Mouse (Mus musculus): ENCODE measurements around the gene Gm32802. TPM values are rescaled to one million over a fixed set of nuclear protein-coding genes. Genes with fewer than 3 reads are reported as not detected.
"Not testable (repeated sequence)": the region's sequence is repeated elsewhere in the genome, so short reads cannot be mapped to it uniquely, and the experiment has no call there.

Gm32802 gene
- polyA plus RNA-seq, 1 experiment from 2014 or later, result not detected

- H3K9ac ChIP-seq (ENCODE audit: low read depth, low read length); H3K4me1 ChIP-seq (replicated peaks; ENCODE audit: control insufficient read depth, insufficient read depth, low read length); DNase-seq (ENCODE audit: low spot score); H3K36me3 ChIP-seq (ENCODE audit: control insufficient read depth, insufficient read depth, low read length); ATAC-seq (replicated peaks; ENCODE audit: low FRiP score); H3K27me3 ChIP-seq (replicated peaks; ENCODE audit: control insufficient read depth, insufficient read depth, low read length); H3K4me2 ChIP-seq; H3K4me3 ChIP-seq (ENCODE audit: low read depth, low read length); H3K27ac ChIP-seq (ENCODE audit: low read depth, low read length); H3K9me3 ChIP-seq (ENCODE audit: control insufficient read depth, low read length): not testable (repeated sequence)
- WGBS, result no CpG with 5 or more reads among the region's 4 CpGs
These were observed 19.6 kb downstream of the Gm32802 start for GRCm38 (mm10) chr10:118278069-118278468.

GRCm38 (mm10) chr10:118282565-118282964 is 24.1 kb downstream of the Gm32802 start:
- not testable (repeated sequence) for ATAC-seq (replicated peaks; ENCODE audit: low FRiP score); H3K27me3 ChIP-seq (replicated peaks; ENCODE audit: control insufficient read depth, insufficient read depth, low read length); H3K4me3 ChIP-seq (ENCODE audit: low read depth, low read length); H3K4me1 ChIP-seq (replicated peaks; ENCODE audit: control insufficient read depth, insufficient read depth, low read length); H3K9ac ChIP-seq (ENCODE audit: low read depth, low read length); H3K36me3 ChIP-seq (ENCODE audit: control insufficient read depth, insufficient read depth, low read length); H3K4me2 ChIP-seq; DNase-seq (ENCODE audit: low spot score); H3K27ac ChIP-seq (ENCODE audit: low read depth, low read length); H3K9me3 ChIP-seq (ENCODE audit: control insufficient read depth, low read length)
- WGBS, result 70% methylated on average over 7 of the region's 7 CpGs

- WGBS, result 78% methylated on average over 3 of the region's 5 CpGs
- not testable (repeated sequence) for ATAC-seq (replicated peaks; ENCODE audit: low FRiP score); H3K9me3 ChIP-seq (ENCODE audit: control insufficient read depth, low read length); DNase-seq (ENCODE audit: low spot score); H3K4me2 ChIP-seq; H3K27ac ChIP-seq (ENCODE audit: low read depth, low read length); H3K4me1 ChIP-seq (replicated peaks; ENCODE audit: control insufficient read depth, insufficient read depth, low read length); H3K27me3 ChIP-seq (replicated peaks; ENCODE audit: control insufficient read depth, insufficient read depth, low read length); H3K9ac ChIP-seq (ENCODE audit: low read depth, low read length); H3K36me3 ChIP-seq (ENCODE audit: control insufficient read depth, insufficient read depth, low read length); H3K4me3 ChIP-seq (ENCODE audit: low read depth, low read length)
These were observed 24.5 kb downstream of the Gm32802 start for GRCm38 (mm10) chr10:118283016-118283415.

GRCm38 (mm10) chr10:118294938-118295337 is 36.5 kb downstream of the Gm32802 start, which contains the start of gene Iltifb:
Iltifb (minus strand) TSS chr10:118295038.
- no peaks in the 10 kb centered on the region for H3K4me1 ChIP-seq (replicated peaks; ENCODE audit: control insufficient read depth, insufficient read depth, low read length)
- H3K9ac ChIP-seq (ENCODE audit: low read depth, low read length), result no peak within 1 kb of the TSS
- H3K4me2 ChIP-seq, result no peak within 1 kb of the TSS
- no peak within 1 kb of the TSS for H3K4me3 ChIP-seq (ENCODE audit: low read depth, low read length)
- no peak for DNase-seq (ENCODE audit: low spot score)
- no peaks in the 10 kb centered on the region for H3K27me3 ChIP-seq (replicated peaks; ENCODE audit: control insufficient read depth, insufficient read depth, low read length)
- H3K9me3 ChIP-seq (ENCODE audit: control insufficient read depth, low read length), result no peaks in the 10 kb centered on the region
- no peak for ATAC-seq (replicated peaks; ENCODE audit: low FRiP score)
- no peaks in the 10 kb centered on the region for H3K36me3 ChIP-seq (ENCODE audit: control insufficient read depth, insufficient read depth, low read length)
- H3K27ac ChIP-seq (ENCODE audit: low read depth, low read length), result no peak within 1 kb of the TSS
- 88% methylated on average over 6 of the region's 6 CpGs for WGBS

GRCm38 (mm10) chr10:118302133-118302532 is 43.6 kb downstream of the Gm32802 start:
- H3K4me3 ChIP-seq (ENCODE audit: low read depth, low read length); H3K4me1 ChIP-seq (replicated peaks; ENCODE audit: control insufficient read depth, insufficient read depth, low read length); ATAC-seq (replicated peaks; ENCODE audit: low FRiP score); H3K9ac ChIP-seq (ENCODE audit: low read depth, low read length); H3K36me3 ChIP-seq (ENCODE audit: control insufficient read depth, insufficient read depth, low read length); DNase-seq (ENCODE audit: low spot score); H3K9me3 ChIP-seq (ENCODE audit: control insufficient read depth, low read length); H3K27me3 ChIP-seq (replicated peaks; ENCODE audit: control insufficient read depth, insufficient read depth, low read length); H3K27ac ChIP-seq (ENCODE audit: low read depth, low read length); H3K4me2 ChIP-seq: not testable (repeated sequence)
- 39% methylated on average over 2 of the region's 2 CpGs for WGBS

Other genes starting within 250 kb of the Gm32802 start
- 26.3 and 33.4 TPM in 2 replicates for gene Mdm1, start 116.9 kb upstream of the Gm32802 start, polyA plus RNA-seq (2014; fragmentation: Nextera tagmentation; extraction: Ambion mirVana)
- gene Il22, start 53.7 kb upstream of the Gm32802 start, polyA plus RNA-seq (2014; fragmentation: Nextera tagmentation; extraction: Ambion mirVana), result not detected in 2 replicates
- not detected in 2 replicates for gene Gm32717, start 17.9 kb upstream of the Gm32802 start, polyA plus RNA-seq (2014; fragmentation: Nextera tagmentation; extraction: Ambion mirVana)
- gene Iltifb, start 36.4 kb downstream of the Gm32802 start, polyA plus RNA-seq (2014; fragmentation: Nextera tagmentation; extraction: Ambion mirVana), result not detected in 2 replicates
- not detected in 2 replicates for gene Gm9040, start 68.3 kb downstream of the Gm32802 start, polyA plus RNA-seq (2014; fragmentation: Nextera tagmentation; extraction: Ambion mirVana)
- gene Gm9044, start 73.7 kb downstream of the Gm32802 start, polyA plus RNA-seq (2014; fragmentation: Nextera tagmentation; extraction: Ambion mirVana), result not detected in 2 replicates
- not detected in 2 replicates for gene Gm9045, start 79.1 kb downstream of the Gm32802 start, polyA plus RNA-seq (2014; fragmentation: Nextera tagmentation; extraction: Ambion mirVana)
- gene Gm9046, start 84.6 kb downstream of the Gm32802 start, polyA plus RNA-seq (2014; fragmentation: Nextera tagmentation; extraction: Ambion mirVana), result not detected in 2 replicates
- gene Gm9048, start 90.0 kb downstream of the Gm32802 start, polyA plus RNA-seq (2014; fragmentation: Nextera tagmentation; extraction: Ambion mirVana), result 0.09 TPM in 1 of 2 replicates, not detected in the other
- not detected in 2 replicates for gene Gm9049, start 95.4 kb downstream of the Gm32802 start, polyA plus RNA-seq (2014; fragmentation: Nextera tagmentation; extraction: Ambion mirVana)
- gene Ifng, start 182.4 kb downstream of the Gm32802 start, polyA plus RNA-seq (2014; fragmentation: Nextera tagmentation; extraction: Ambion mirVana), result not detected in 2 replicates